ENCODE assay signal across 17 mouse cellular contexts in genomic region chr7:39441237-39441636, GRCm38 (mm10). TPM values are rescaled to one million over a fixed set of nuclear protein-coding genes. Genes with fewer than 3 reads are reported as not detected.
DNase-seq lines count a peak whose midpoint lies in the region; ATAC-seq lines count a peak whose summit lies in the region.
"Had no signal": no experiment of that assay in that cellular context is flagged by ENCODE, and none has a peak within 500 bp of the region (broad histone marks: within the 10 kb centered on the region; RNA-seq: fewer than 3 reads in every experiment).

No protein-coding gene starts in this region.

- no peak overlapping the region for H3K4me2 ChIP-seq in kidney, embryonic 16.5 days (replicated peaks; ENCODE audit: low read depth, low read length)

- H3K9me3 ChIP-seq in kidney, embryonic 16.5 days (ENCODE audit: low read length): 0 out of 2 replicates have a peak, but pooled peaks cover 2% of the 10 kb centered on the region

- 0 out of 2 replicates have a peak, but pooled peaks cover 3% of the 10 kb centered on the region for H3K27me3 ChIP-seq in kidney, embryonic 16.5 days (ENCODE audit: insufficient read depth, low read length)

- no peak for DNase-seq in kidney, adult 8-10 months
- peak; percentile 23 for DNase-seq in lung, postnatal 10 days
- no peak for DNase-seq in lung, postnatal 14 days
- peak; percentile 8 for DNase-seq in embryo, embryonic 9.5 days (ENCODE audit: extremely low spot score)
- DNase-seq in frontal cortex, postnatal 36 days (ENCODE audit: low spot score in 2 of 2): no peak
- no peak for DNase-seq in frontal cortex, adult 2 months (ENCODE audit: extremely low spot score in 1 of 2, low spot score in 1 of 2)
- DNase-seq: adrenal gland, postnatal 14 days; cerebellum, adult 8-10 months; forebrain, postnatal 0 days; gastrocnemius, postnatal 14 days; liver; midbrain, embryonic 14.5 days; right cerebral cortex, postnatal 25 days had no signal

- no peak overlapping the region for H3K9ac ChIP-seq in kidney, embryonic 16.5 days (replicated peaks; ENCODE audit: low read length)
- H3K9ac ChIP-seq: forebrain, postnatal 0 days had no signal

- no peaks in the 10 kb centered on the region for H3K4me1 ChIP-seq in kidney, embryonic 16.5 days (ENCODE audit: insufficient read depth, low read length)

- H3K4me3 ChIP-seq in kidney, embryonic 16.5 days (ENCODE audit: low read length): no peak overlapping the region

- peak; percentile 51; the same call in 1 of the 2 replicates for ATAC-seq in kidney, embryonic 16.5 days (ENCODE audit: low FRiP score, low TSS enrichment)
- ATAC-seq: forebrain, postnatal 0 days; hindbrain, embryonic 16.5 days had no signal

- H3K27ac ChIP-seq in kidney, embryonic 16.5 days (ENCODE audit: low read length): no peak overlapping the region

- 21% methylated on average over 2 of the region's 2 CpGs for WGBS in kidney, embryonic 16.5 days

- no peaks in the 10 kb centered on the region for H3K36me3 ChIP-seq in kidney, embryonic 16.5 days (ENCODE audit: insufficient read depth, low read length)

RNA-seq across cellular contexts. Expression of gene Gm5114, which starts 28.3 kb away (rescaled TPM):
- not detected in 2 replicates for polyA plus RNA-seq in kidney, embryonic 16.5 days (2015; fragmentation: Nextera tagmentation; extraction: Ambion mirVana)
- polyA plus RNA-seq in frontal cortex, adult 2 months (2012; rRNA removed): not detected in 2 replicates
- polyA plus RNA-seq: cortical plate, adult 2 months; forebrain, postnatal 0 days; hindbrain, embryonic 16.5 days; midbrain, embryonic 14.5 days; urinary bladder, adult 2 months had no signal

Comparison
In these comparisons a context has a peak if more than half of its experiments do, and no peak if none do; other contexts are left out.
1. DNase-seq: peak in lung, postnatal 10 days (single experiment) and embryo, embryonic 9.5 days (single experiment); none in kidney, adult 8-10 months (0 of 2), lung, postnatal 14 days (single experiment), frontal cortex, postnatal 36 days (0 of 2) and frontal cortex, adult 2 months (0 of 2).